Mouse (Mus musculus) stomach, postnatal 0 days (tissue): ENCODE results near the gene Astn1. TPM values are rescaled to one million over a fixed set of nuclear protein-coding genes. Genes with fewer than 3 reads are reported as not detected.
A peak's percentile ranks its signal among the peaks of the same experiment; 100 is the strongest.

Experiments used
- ATAC-seq: fragments of 200-750 bp; cut with Nextera tagmentation; 2 replicates; pipeline ENCODE4 v1.8.0; 2017; ENCODE audit not compliant: low FRiP score, low TSS enrichment
- DNase-seq: peaks from one replicate; pipeline ENCODE4 v3.0.0-alpha.2; 2016; ENCODE audit warnings: low spot score
- H3K27ac ChIP-seq: fragments of 300-500 bp; sonication (generic); replicated peaks from 2 replicates; pipeline ENCODE4 v1.5.1; 2014; ENCODE audit warnings: mild to moderate bottlenecking, control low read depth
- H3K27me3 ChIP-seq: fragments of 300-500 bp; sonication (generic); 2 replicates; pipeline ENCODE4 v1.6.1; 2014; ENCODE audit warnings: low read length; ENCODE audit not compliant: control insufficient read depth, insufficient read depth
- H3K36me3 ChIP-seq: fragments of 300-500 bp; sonication (generic); 2 replicates; pipeline ENCODE4 v1.6.1; 2014; ENCODE audit warnings: low read length, mixed read lengths; ENCODE audit not compliant: control insufficient read depth, insufficient read depth
- H3K4me1 ChIP-seq: fragments of 300-500 bp; sonication (generic); replicated peaks from 2 replicates; pipeline ENCODE4 v1.6.1; 2014; ENCODE audit warnings: antibody characterized with exemption; ENCODE audit not compliant: control insufficient read depth, insufficient read depth
- H3K4me2 ChIP-seq: fragments of 300-500 bp; sonication (generic); replicated peaks from 2 replicates; pipeline ENCODE4 v1.6.1; 2014; ENCODE audit warnings: low read depth, mild to moderate bottlenecking, control low read depth, moderate library complexity
- H3K4me3 ChIP-seq: fragments of 300-500 bp; sonication (generic); 2 replicates; pipeline ENCODE4 v1.5.1; 2014; ENCODE audit warnings: low read depth, low read length, control low read depth
- H3K9ac ChIP-seq: fragments of 300-500 bp; sonication (generic); 2 replicates; pipeline ENCODE4 v1.6.1; 2014; ENCODE audit warnings: mild to moderate bottlenecking, low read length, control low read depth, mixed read lengths
- H3K9me3 ChIP-seq: fragments of 300-500 bp; sonication (generic); 2 replicates; pipeline ENCODE4 v1.6.1; 2016; ENCODE audit warnings: low read length; ENCODE audit not compliant: control insufficient read depth
- CTCF ChIP-seq: IDR thresholded peaks from 2 replicates; pipeline ENCODE4 v1.5.1; 2016; ENCODE audit warnings: antibody characterized with exemption, low read depth, mild to moderate bottlenecking, moderate library complexity
- EP300 ChIP-seq: optimal IDR thresholded peaks from 2 replicates; pipeline ENCODE3; 2016; ENCODE audit warnings: antibody characterized with exemption
- WGBS: fragments of 180-500 bp; shearing (Covaris S2); extraction: QIAGEN DNeasy Blood & Tissue Kit; methylation state at CpG from one replicate; pipeline ENCODE4 v1.1.7; 2014; 5-methylcytosine and 5-hydroxymethylcytosine counted together
- polyA plus RNA-seq: library from polyadenylated mRNA; unstranded; fragments of >200 nt; fragmentation: Nextera tagmentation; extraction: Ambion mirVana; gene quantifications from 2 replicates; pipeline ENCODE4 v1.2.1, GENCODE M21; 2015

Gene Astn1
- polyA plus RNA-seq, 1 experiment from 2014 or later, result 0.47 TPM

DNA sequence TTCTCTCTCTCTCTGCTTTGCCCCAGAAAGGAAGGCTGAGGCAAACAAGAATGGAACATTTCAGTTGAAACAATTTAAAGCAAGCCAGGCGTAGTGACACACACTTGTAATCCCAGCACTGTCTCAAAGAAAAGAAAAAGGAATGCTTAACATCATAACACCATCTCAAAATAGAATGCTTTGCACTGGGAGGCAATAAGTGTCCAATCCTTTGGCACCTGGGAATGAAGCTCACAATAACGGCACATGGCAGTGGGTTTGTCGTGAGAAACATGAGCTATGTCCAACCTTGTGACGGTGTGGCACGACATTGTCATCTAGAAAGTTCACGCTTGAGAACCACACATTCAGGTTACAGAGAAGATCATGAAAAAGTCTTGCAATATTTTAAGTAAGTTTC is 191.3 kb downstream of the Astn1 start:
- H3K36me3 ChIP-seq, result no peaks in the 10 kb centered on the region

DNA sequence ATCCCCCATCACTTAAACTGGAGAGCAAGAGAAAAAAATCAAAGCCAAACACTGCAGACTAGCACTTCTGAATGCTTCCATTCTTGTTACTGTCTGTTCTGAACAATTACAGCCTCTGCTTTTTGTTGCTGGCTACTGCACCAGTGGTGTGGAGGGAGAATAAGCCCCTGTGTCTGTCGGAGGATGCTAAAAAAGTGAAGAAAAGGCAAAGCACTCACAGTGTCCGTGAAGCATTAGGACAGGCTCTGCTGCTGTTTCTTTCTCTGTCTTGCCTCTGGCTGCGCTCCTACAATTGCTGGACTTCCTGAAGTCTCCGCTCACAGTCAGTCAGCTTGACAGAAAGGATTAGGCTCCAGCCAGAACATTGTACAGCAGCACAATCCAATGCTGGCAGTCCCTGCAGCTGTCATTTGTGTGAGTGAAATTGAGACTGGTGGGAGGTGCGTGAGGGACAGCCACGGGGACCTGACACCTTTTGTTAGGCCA is 192.0 kb downstream of the Astn1 start:
- Histone ChIP-seq H3K4me3 (no peak overlapping the region; the same call in 1 of the 2 replicates), H3K4me2 (peak overlapping the region; percentile 15; the same call in 1 of the 2 replicates), H3K9ac (no peak overlapping the region), H3K4me1 (no peaks in the 10 kb centered on the region), H3K9me3 (no peaks in the 10 kb centered on the region), H3K36me3 (no peaks in the 10 kb centered on the region), H3K27ac (peak overlapping the region; percentile 13; the same call in 1 of the 2 replicates), H3K27me3 (no peaks in the 10 kb centered on the region)
- no peak for TF ChIP-seq CTCF
- no peak for TF ChIP-seq EP300
- WGBS, result 25% methylated on average over 6 of the region's 6 CpGs
- DNase-seq (peak; percentile 14), ATAC-seq (no peak; the same call in 1 of the 2 replicates)

More for the DNA sequence above, 191.3 kb downstream of the Astn1 start:
- H3K27ac ChIP-seq, result no peak overlapping the region; the same call in 1 of the 2 replicates
- H3K27me3 ChIP-seq, result no peaks in the 10 kb centered on the region
- no peaks in the 10 kb centered on the region for H3K9me3 ChIP-seq
- WGBS, result 79% methylated on average over 6 of the region's 6 CpGs
- ATAC-seq, result no peak
- TF ChIP-seq EP300 (no peak), CTCF (no peak)
- H3K4me1 ChIP-seq, result no peaks in the 10 kb centered on the region
- DNase-seq, result no peak
- H3K4me2 ChIP-seq, result no peak overlapping the region
- H3K9ac ChIP-seq, result no peak overlapping the region
- no peak overlapping the region; the same call in 1 of the 2 replicates for H3K4me3 ChIP-seq

DNA sequence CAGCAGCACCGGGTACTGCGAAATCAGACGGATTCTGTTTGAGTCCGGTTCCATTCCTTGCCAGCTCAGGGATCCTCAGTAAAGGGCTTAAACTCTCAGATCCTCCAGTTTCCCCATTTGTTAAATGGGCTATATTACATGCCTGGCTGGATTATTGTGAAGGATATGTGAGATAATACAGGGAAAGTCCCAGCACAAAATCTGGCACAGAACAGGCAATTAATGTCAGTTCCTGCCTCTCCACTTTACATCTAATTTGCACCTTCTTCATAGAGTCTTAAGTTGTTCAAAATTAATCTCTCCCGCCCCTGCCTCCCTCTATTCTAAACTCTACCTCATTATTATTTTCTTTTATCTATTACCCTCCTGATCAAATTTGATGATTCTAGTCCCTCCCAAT is 211.1 kb downstream of the Astn1 start:
- DNase-seq (no peak), ATAC-seq (no peak)
- Histone ChIP-seq H3K4me2 (no peak overlapping the region), H3K9me3 (no peaks in the 10 kb centered on the region), H3K4me1 (no peaks in the 10 kb centered on the region), H3K9ac (no peak overlapping the region), H3K36me3 (no peaks in the 10 kb centered on the region), H3K4me3 (no peak overlapping the region), H3K27me3 (no peaks in the 10 kb centered on the region), H3K27ac (no peak overlapping the region)
- TF ChIP-seq EP300, result no peak
- TF ChIP-seq CTCF, result no peak
- WGBS, result 87% methylated on average over 5 of the region's 5 CpGs

DNA sequence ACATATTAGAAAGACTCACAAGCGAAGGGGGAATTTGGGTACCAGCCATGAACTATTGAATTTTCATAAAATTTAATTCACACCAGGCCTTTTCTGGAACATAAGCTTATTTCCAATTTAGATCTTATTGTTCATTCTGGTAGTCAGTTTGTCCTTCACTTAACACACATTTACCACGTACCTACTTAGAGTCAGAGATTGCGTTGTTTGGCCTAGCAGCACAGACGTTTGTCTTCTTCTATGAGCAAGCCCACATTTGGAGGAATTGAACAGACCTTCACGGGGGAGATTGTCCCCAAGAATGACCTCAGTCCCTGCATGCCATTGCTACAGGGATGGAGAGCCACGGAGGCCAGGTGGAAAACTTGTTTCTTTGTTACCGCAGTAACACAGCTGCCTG is 211.5 kb downstream of the Astn1 start:
- TF ChIP-seq EP300 (no peak), CTCF (no peak)
- no peaks in the 10 kb centered on the region for H3K9me3 ChIP-seq
- DNase-seq, result no peak
- no peak overlapping the region for H3K4me3 ChIP-seq
- H3K4me1 ChIP-seq, result no peaks in the 10 kb centered on the region
- no peak overlapping the region for H3K9ac ChIP-seq
- H3K4me2 ChIP-seq, result no peak overlapping the region
- H3K36me3 ChIP-seq, result no peaks in the 10 kb centered on the region
- H3K27ac ChIP-seq, result no peak overlapping the region
- WGBS, result 80% methylated on average over 7 of the region's 7 CpGs
- no peak for ATAC-seq
- H3K27me3 ChIP-seq, result no peaks in the 10 kb centered on the region

- Histone ChIP-seq H3K9ac (no peak overlapping the region), H3K9me3 (no peaks in the 10 kb centered on the region), H3K27ac (no peak overlapping the region), H3K4me3 (no peak overlapping the region), H3K4me1 (no peaks in the 10 kb centered on the region), H3K27me3 (no peaks in the 10 kb centered on the region), H3K4me2 (no peak overlapping the region), H3K36me3 (no peaks in the 10 kb centered on the region)
- no peak for DNase-seq
- no peak for ATAC-seq
- WGBS, result 53% methylated on average over 1 of the region's 1 CpGs
- TF ChIP-seq EP300 (no peak), CTCF (no peak)
Observed at GRCm38 (mm10) chr1:158575997-158576396, 213.9 kb downstream of the Astn1 start.

DNA sequence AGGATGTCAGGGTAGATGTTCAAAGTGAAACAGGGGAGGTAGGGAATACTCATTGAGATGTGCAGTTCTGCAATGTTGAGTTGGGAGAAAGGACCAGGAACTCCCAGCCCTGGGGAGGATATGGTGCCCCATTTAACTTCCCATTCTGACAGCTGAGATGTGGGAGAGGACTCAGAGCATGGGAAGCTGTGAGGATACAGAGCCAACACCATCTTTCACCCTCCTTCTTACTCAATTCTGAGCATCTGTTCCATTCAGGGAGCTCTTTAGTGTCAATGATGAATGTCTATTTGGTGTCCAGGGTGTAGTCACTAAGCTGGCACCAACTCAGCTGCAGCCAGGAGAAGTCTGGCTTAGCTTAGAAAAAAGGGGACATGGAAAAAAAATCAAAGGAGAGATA is 219.7 kb downstream of the Astn1 start:
- Histone ChIP-seq H3K9me3 (no peaks in the 10 kb centered on the region), H3K4me2 (no peak overlapping the region), H3K36me3 (no peaks in the 10 kb centered on the region), H3K4me1 (no peaks in the 10 kb centered on the region), H3K27ac (no peak overlapping the region), H3K9ac (no peak overlapping the region), H3K27me3 (no peaks in the 10 kb centered on the region), H3K4me3 (no peak overlapping the region)
- TF ChIP-seq EP300 (no peak), CTCF (no peak)
- DNase-seq, result no peak
- no peak for ATAC-seq
